Mouse (Mus musculus) stomach, embryonic 15.5 days (tissue): ENCODE measurements at regions not wholly inside any gene's neighbourhood (a gene's known extent, or its start where the extent isn't known, plus 50 kb on each side); places are given as distances from the start of the nearest gene placed in this dataset.
A peak's percentile ranks its signal among the peaks of the same experiment; 100 is the strongest.

Experiments used
- ATAC-seq: fragments of 200-750 bp; cut with Nextera tagmentation; 2 replicates; pipeline ENCODE4 v1.8.0; 2017; ENCODE audit warnings: low read depth, moderate number of reproducible peaks, moderate TSS enrichment; ENCODE audit not compliant: insufficient read depth, low FRiP score
- H3K27ac ChIP-seq: fragments of 300-500 bp; sonication (generic); 2 replicates; pipeline ENCODE4 v1.5.1; 2015; ENCODE audit warnings: mild to moderate bottlenecking, inconsistent platforms
- H3K27me3 ChIP-seq: fragments of 300-500 bp; sonication (generic); replicated peaks from 2 replicates; pipeline ENCODE4 v1.6.1; 2015; ENCODE audit warnings: inconsistent platforms
- H3K36me3 ChIP-seq: fragments of 300-500 bp; sonication (generic); 2 replicates; pipeline ENCODE4 v1.6.1; 2015; ENCODE audit warnings: inconsistent platforms
- H3K4me1 ChIP-seq: fragments of 300-500 bp; sonication (generic); 2 replicates; pipeline ENCODE4 v1.6.1; 2015; ENCODE audit warnings: inconsistent platforms
- H3K4me2 ChIP-seq: fragments of 300-500 bp; sonication (generic); 2 replicates; pipeline ENCODE4 v1.6.1; 2015; ENCODE audit warnings: mild to moderate bottlenecking, inconsistent platforms
- H3K4me3 ChIP-seq: fragments of 300-500 bp; sonication (generic); replicated peaks from 2 replicates; pipeline ENCODE4 v1.5.1; 2015; ENCODE audit warnings: inconsistent platforms
- H3K9ac ChIP-seq: fragments of 300-500 bp; sonication (generic); 2 replicates; pipeline ENCODE4 v1.6.1; 2015; ENCODE audit warnings: inconsistent platforms
- H3K9me3 ChIP-seq: fragments of 300-500 bp; sonication (generic); 2 replicates; pipeline ENCODE4 v1.6.1; 2016; ENCODE audit warnings: inconsistent platforms
- WGBS: fragments of 180-500 bp; shearing (Covaris S2); methylation state at CpG from one replicate; pipeline ENCODE4 v1.1.7; 2015; 5-methylcytosine and 5-hydroxymethylcytosine counted together

- Histone ChIP-seq H3K27ac (0 out of 2 replicates have a peak overlapping the region, but pooled peaks have one; percentile 31), H3K4me2 (no peak overlapping the region), H3K9me3 (no peaks in the 10 kb centered on the region), H3K27me3 (no peaks in the 10 kb centered on the region), H3K36me3 (no peaks in the 10 kb centered on the region), H3K4me1 (peaks cover 12% of the 10 kb centered on the region), H3K9ac (no peak overlapping the region), H3K4me3 (no peak overlapping the region)
- ATAC-seq = no peak
- 22% methylated on average over 9 of the region's 9 CpGs for WGBS
Observed at GRCm38 (mm10) chr1:136698454-136699152, 73.9 kb downstream of the Zfp281 start.

- Histone ChIP-seq H3K9me3 (no peaks in the 10 kb centered on the region), H3K4me2 (no peak overlapping the region), H3K36me3 (no peaks in the 10 kb centered on the region), H3K9ac (no peak overlapping the region), H3K4me1 (peaks cover 12% of the 10 kb centered on the region), H3K27me3 (no peaks in the 10 kb centered on the region), H3K4me3 (no peak overlapping the region), H3K27ac (0 out of 2 replicates have a peak overlapping the region, but pooled peaks have one; percentile 31)
- no peak for ATAC-seq
- WGBS = 71% methylated on average over 7 of the region's 7 CpGs
Observed at GRCm38 (mm10) chr1:136699153-136699524, 74.4 kb downstream of the Zfp281 start.

GRCm38 (mm10) chr1:136699571-136699970, 74.9 kb downstream of the Zfp281 start:
- no peak overlapping the region for H3K4me3 ChIP-seq
- no peaks in the 10 kb centered on the region for H3K27me3 ChIP-seq
- H3K27ac ChIP-seq = no peak overlapping the region
- H3K4me2 ChIP-seq = no peak overlapping the region
- ATAC-seq = no peak
- H3K9me3 ChIP-seq = no peaks in the 10 kb centered on the region
- H3K4me1 ChIP-seq = peaks cover 12% of the 10 kb centered on the region
- WGBS = 81% methylated on average over 8 of the region's 8 CpGs
- no peaks in the 10 kb centered on the region for H3K36me3 ChIP-seq
- no peak overlapping the region for H3K9ac ChIP-seq

GRCm38 (mm10) chr1:136704139-136704538, 79.4 kb downstream of the Zfp281 start:
- ATAC-seq = no peak
- 84% methylated on average over 5 of the region's 5 CpGs for whole genome bisulfite sequencing

GRCm38 (mm10) chr1:136706509-136706908, 81.8 kb downstream of the Zfp281 start:
- H3K27me3 ChIP-seq = no peaks in the 10 kb centered on the region
- no peak overlapping the region for H3K4me3 ChIP-seq
- no peaks in the 10 kb centered on the region for H3K9me3 ChIP-seq
- 0 out of 2 replicates have a peak, but pooled peaks cover 3% of the 10 kb centered on the region for H3K4me1 ChIP-seq
- no peak overlapping the region for H3K9ac ChIP-seq
- no peak for ATAC-seq
- H3K4me2 ChIP-seq = no peak overlapping the region
- H3K27ac ChIP-seq = no peak overlapping the region
- 66% methylated on average over 8 of the region's 8 CpGs for WGBS
- no peaks in the 10 kb centered on the region for H3K36me3 ChIP-seq

More at GRCm38 (mm10) chr1:136704139-136704538, 79.4 kb downstream of the Zfp281 start:
- no peak overlapping the region for H3K27ac ChIP-seq
- H3K27me3 ChIP-seq = no peaks in the 10 kb centered on the region
- no peak overlapping the region for H3K9ac ChIP-seq
- no peaks in the 10 kb centered on the region for H3K9me3 ChIP-seq
- no peak overlapping the region for H3K4me2 ChIP-seq
- 0 out of 2 replicates have a peak, but pooled peaks cover 3% of the 10 kb centered on the region for H3K4me1 ChIP-seq
- no peaks in the 10 kb centered on the region for H3K36me3 ChIP-seq
- no peak overlapping the region for H3K4me3 ChIP-seq

- Histone ChIP-seq H3K4me1 (0 out of 2 replicates have a peak, but pooled peaks cover 3% of the 10 kb centered on the region), H3K36me3 (no peaks in the 10 kb centered on the region), H3K9ac (no peak overlapping the region), H3K4me3 (no peak overlapping the region), H3K27me3 (no peaks in the 10 kb centered on the region), H3K4me2 (no peak overlapping the region), H3K9me3 (no peaks in the 10 kb centered on the region), H3K27ac (no peak overlapping the region)
- 83% methylated on average over 8 of the region's 8 CpGs for WGBS
- ATAC-seq = no peak
Observed at GRCm38 (mm10) chr1:136707394-136707793, 82.7 kb downstream of the Zfp281 start.

- ATAC-seq = no peak
- H3K27ac ChIP-seq = no peak overlapping the region
- no peaks in the 10 kb centered on the region for H3K27me3 ChIP-seq
- WGBS = 85% methylated on average over 12 of the region's 12 CpGs
- H3K4me3 ChIP-seq = no peak overlapping the region
- H3K4me1 ChIP-seq = 0 out of 2 replicates have a peak, but pooled peaks cover 3% of the 10 kb centered on the region
- no peaks in the 10 kb centered on the region for H3K9me3 ChIP-seq
- H3K9ac ChIP-seq = no peak overlapping the region
- no peaks in the 10 kb centered on the region for H3K36me3 ChIP-seq
- H3K4me2 ChIP-seq = no peak overlapping the region
Observed at GRCm38 (mm10) chr1:136707866-136708265, 83.2 kb downstream of the Zfp281 start.

GRCm38 (mm10) chr1:136710196-136710595, 85.5 kb downstream of the Zfp281 start:
- 0 out of 2 replicates have a peak, but pooled peaks cover 3% of the 10 kb centered on the region for H3K4me1 ChIP-seq
- H3K27me3 ChIP-seq = no peaks in the 10 kb centered on the region
- no peak overlapping the region for H3K27ac ChIP-seq
- H3K36me3 ChIP-seq = no peaks in the 10 kb centered on the region
- no peak for ATAC-seq
- no peaks in the 10 kb centered on the region for H3K9me3 ChIP-seq
- H3K4me2 ChIP-seq = no peak overlapping the region
- no peak overlapping the region for H3K4me3 ChIP-seq
- 71% methylated on average over 4 of the region's 4 CpGs for WGBS
- no peak overlapping the region for H3K9ac ChIP-seq

- Histone ChIP-seq H3K4me3 (no peak overlapping the region), H3K36me3 (no peaks in the 10 kb centered on the region), H3K9me3 (no peaks in the 10 kb centered on the region), H3K9ac (no peak overlapping the region), H3K4me2 (no peak overlapping the region), H3K27me3 (no peaks in the 10 kb centered on the region), H3K27ac (no peak overlapping the region), H3K4me1 (0 out of 2 replicates have a peak, but pooled peaks cover 3% of the 10 kb centered on the region)
- WGBS = 87% methylated on average over 7 of the region's 7 CpGs
- no peak for ATAC-seq
Observed at GRCm38 (mm10) chr1:136711243-136711642, 86.5 kb downstream of the Zfp281 start.

- WGBS = 68% methylated on average over 4 of the region's 4 CpGs
- H3K27me3 ChIP-seq = no peaks in the 10 kb centered on the region
- ATAC-seq = no peak
- no peaks in the 10 kb centered on the region for H3K36me3 ChIP-seq
- H3K4me1 ChIP-seq = peaks cover 7% of the 10 kb centered on the region
- H3K9ac ChIP-seq = no peak overlapping the region
- H3K4me3 ChIP-seq = no peak overlapping the region
- H3K4me2 ChIP-seq = no peak overlapping the region
- no peak overlapping the region for H3K27ac ChIP-seq
- no peaks in the 10 kb centered on the region for H3K9me3 ChIP-seq
Observed at GRCm38 (mm10) chr1:136714077-136714476, 89.4 kb downstream of the Zfp281 start.

GRCm38 (mm10) chr1:136714987-136715386, 90.3 kb downstream of the Zfp281 start:
- Histone ChIP-seq H3K4me1 (peaks cover 7% of the 10 kb centered on the region), H3K9me3 (no peaks in the 10 kb centered on the region), H3K27ac (no peak overlapping the region), H3K36me3 (no peaks in the 10 kb centered on the region), H3K4me3 (no peak overlapping the region), H3K9ac (no peak overlapping the region), H3K4me2 (no peak overlapping the region), H3K27me3 (no peaks in the 10 kb centered on the region)
- WGBS = 56% methylated on average over 11 of the region's 11 CpGs
- ATAC-seq = no peak

GRCm38 (mm10) chr1:136717830-136718517, 93.3 kb downstream of the Zfp281 start:
- Histone ChIP-seq H3K4me2 (peak overlapping the region; percentile 37), H3K9ac (no peak overlapping the region), H3K4me3 (no peak overlapping the region), H3K27ac (peak overlapping the region; percentile 63; the same call in 1 of the 2 replicates), H3K36me3 (no peaks in the 10 kb centered on the region), H3K4me1 (peaks cover 7% of the 10 kb centered on the region), H3K9me3 (no peaks in the 10 kb centered on the region), H3K27me3 (no peaks in the 10 kb centered on the region)
- ATAC-seq = peak; percentile 63; the same call in 1 of the 2 replicates
- WGBS = 32% methylated on average over 15 of the region's 15 CpGs
